Mouse (Mus musculus) heart, embryonic 13.5 days (tissue): ENCODE data around the gene Gm13420. TPM values are rescaled to one million over a fixed set of nuclear protein-coding genes. Genes with fewer than 3 reads are reported as not detected.
"Not testable (repeated sequence)": the region's sequence is repeated elsewhere in the genome, so short reads cannot be mapped to it uniquely, and the experiment has no call there.

Experiments
- ATAC-seq: fragments of 200-750 bp; cut with Nextera tagmentation; 2 replicates; pipeline ENCODE4 v1.8.0; 2017; ENCODE audit warnings: moderate TSS enrichment; ENCODE audit not compliant: insufficient number of reproducible peaks, low FRiP score, low TSS enrichment; ENCODE audit errors: extremely low read depth
- H3K27ac ChIP-seq: fragments of 300-500 bp; sonication (generic); replicated peaks from 2 replicates; pipeline ENCODE4 v1.5.1; 2015; ENCODE audit warnings: moderate library complexity, mild to moderate bottlenecking, inconsistent platforms
- H3K27me3 ChIP-seq: fragments of 300-500 bp; sonication (generic); replicated peaks from 2 replicates; pipeline ENCODE4 v1.6.1; 2015; ENCODE audit warnings: mild to moderate bottlenecking, inconsistent platforms
- H3K36me3 ChIP-seq: fragments of 300-500 bp; sonication (generic); 2 replicates; pipeline ENCODE4 v1.6.1; 2015; ENCODE audit warnings: mild to moderate bottlenecking, inconsistent platforms
- H3K4me1 ChIP-seq: fragments of 300-500 bp; sonication (generic); 2 replicates; pipeline ENCODE4 v1.6.1; 2015; ENCODE audit warnings: inconsistent platforms
- H3K4me2 ChIP-seq: fragments of 300-500 bp; sonication (generic); 2 replicates; pipeline ENCODE4 v1.6.1; 2015; ENCODE audit warnings: inconsistent platforms, mild to moderate bottlenecking, moderate library complexity
- H3K4me3 ChIP-seq: fragments of 300-500 bp; sonication (generic); 2 replicates; pipeline ENCODE4 v1.5.1; 2015; ENCODE audit warnings: moderate library complexity, mild to moderate bottlenecking, inconsistent platforms
- H3K9ac ChIP-seq: fragments of 300-500 bp; sonication (generic); 2 replicates; pipeline ENCODE4 v1.6.1; 2015; ENCODE audit warnings: inconsistent platforms, mild to moderate bottlenecking, moderate library complexity
- H3K9me3 ChIP-seq: fragments of 300-500 bp; sonication (generic); 2 replicates; pipeline ENCODE4 v1.6.1; 2016; ENCODE audit warnings: inconsistent platforms
- WGBS: fragments of 180-500 bp; shearing (Covaris S2); methylation state at CpG from one replicate; pipeline ENCODE4 v1.1.7; 2015; ENCODE audit warnings: mixed read lengths; 5-methylcytosine and 5-hydroxymethylcytosine counted together
- polyA plus RNA-seq: library from polyadenylated mRNA; unstranded; fragments of >200 nt; fragmentation: Nextera tagmentation; extraction: Ambion mirVana; gene quantifications from 2 replicates; pipeline ENCODE4 v1.2.1, GENCODE M21; 2015

Gm13420 gene
- 0.18 TPM in 1 of 2 replicates, not detected in the other for polyA plus RNA-seq

GRCm38 (mm10) chr2:29751497-29751896, at the start of gene Gm13420:
Gene Gm13420 (minus strand): TSS chr2:29751685.
- Histone ChIP-seq H3K27me3 (peaks cover 72% of the 10 kb centered on the region), H3K36me3 (no peaks in the 10 kb centered on the region), H3K4me3 (peak within 1 kb of the TSS; percentile 29), H3K27ac (no peak within 1 kb of the TSS), H3K9me3 (no peaks in the 10 kb centered on the region), H3K4me1 (peaks cover 14% of the 10 kb centered on the region), H3K9ac (peak within 1 kb of the TSS; percentile 40), H3K4me2 (peak within 1 kb of the TSS; percentile 54)
- WGBS: 7% methylated on average over 28 of the region's 28 CpGs
- no peak for ATAC-seq

- WGBS: 83% methylated on average over 2 of the region's 2 CpGs
- no peak for ATAC-seq
- peaks cover 9% of the 10 kb centered on the region for H3K4me1 ChIP-seq
Observed at GRCm38 (mm10) chr2:29792772-29793487, 41.4 kb upstream of the Gm13420 start.

GRCm38 (mm10) chr2:29787937-29788681, 36.6 kb upstream of the Gm13420 start, which contains the start of gene Trub2:
Gene Trub2 (minus strand): TSS chr2:29788502.
- Histone ChIP-seq H3K9ac (peak within 1 kb of the TSS; percentile 80), H3K27me3 (no peaks in the 10 kb centered on the region), H3K4me2 (peak within 1 kb of the TSS; percentile 81), H3K9me3 (no peaks in the 10 kb centered on the region), H3K27ac (peak within 1 kb of the TSS; percentile 67), H3K4me3 (peak within 1 kb of the TSS; percentile 71), H3K4me1 (peaks cover 19% of the 10 kb centered on the region), H3K36me3 (peaks cover 64% of the 10 kb centered on the region)
- peak; percentile 79 for ATAC-seq
- WGBS: under 1% methylated on average over 45 of the region's 45 CpGs

More at GRCm38 (mm10) chr2:29792772-29793487, 41.4 kb upstream of the Gm13420 start:
- peaks cover 57% of the 10 kb centered on the region for H3K36me3 ChIP-seq
- H3K4me3 ChIP-seq: no peak overlapping the region
- H3K27ac ChIP-seq: no peak overlapping the region
- H3K9ac ChIP-seq: no peak overlapping the region
- H3K27me3 ChIP-seq: no peaks in the 10 kb centered on the region
- no peak overlapping the region for H3K4me2 ChIP-seq
- no peaks in the 10 kb centered on the region for H3K9me3 ChIP-seq

- Histone ChIP-seq H3K27ac (peak within 1 kb of the TSS; percentile 67), H3K4me3 (peak within 1 kb of the TSS; percentile 71), H3K9ac (peak within 1 kb of the TSS; percentile 80), H3K9me3 (no peaks in the 10 kb centered on the region), H3K4me2 (peak within 1 kb of the TSS; percentile 81), H3K36me3 (peaks cover 65% of the 10 kb centered on the region), H3K4me1 (peaks cover 19% of the 10 kb centered on the region), H3K27me3 (no peaks in the 10 kb centered on the region)
- WGBS: 2% methylated on average over 31 of the region's 31 CpGs
- ATAC-seq: peak; percentile 67; the same call in 1 of the 2 replicates
Observed at GRCm38 (mm10) chr2:29787104-29787917, 35.8 kb upstream of the Gm13420 start, which contains the start of gene Coq4. Gene Coq4 (plus strand): TSS chr2:29787493.

GRCm38 (mm10) chr2:29784290-29784689, 32.8 kb upstream of the Gm13420 start:
- Histone ChIP-seq H3K9me3 (peaks cover 2% of the 10 kb centered on the region; the same call in 1 of the 2 replicates), H3K9ac (no peak overlapping the region), H3K36me3 (peaks cover 69% of the 10 kb centered on the region), H3K27me3 (no peaks in the 10 kb centered on the region), H3K4me3 (no peak overlapping the region), H3K4me1 (peaks cover 19% of the 10 kb centered on the region), H3K27ac (no peak overlapping the region), H3K4me2 (no peak overlapping the region)
- 70% methylated on average over 4 of the region's 4 CpGs for WGBS
- ATAC-seq: no peak

GRCm38 (mm10) chr2:29781256-29781655, 29.8 kb upstream of the Gm13420 start:
- WGBS: 93% methylated on average over 2 of the region's 2 CpGs
- H3K36me3 ChIP-seq: peaks cover 98% of the 10 kb centered on the region
- H3K4me2 ChIP-seq, H3K27ac ChIP-seq, H3K9me3 ChIP-seq, ATAC-seq, H3K4me3 ChIP-seq, H3K9ac ChIP-seq, H3K27me3 ChIP-seq, H3K4me1 ChIP-seq: not testable (repeated sequence)

GRCm38 (mm10) chr2:29773323-29773722, 21.8 kb upstream of the Gm13420 start:
- no peak for ATAC-seq
- 58% methylated on average over 4 of the region's 4 CpGs for WGBS
- Histone ChIP-seq H3K4me2 (no peak overlapping the region), H3K4me1 (peaks cover 12% of the 10 kb centered on the region), H3K9me3 (no peaks in the 10 kb centered on the region), H3K27me3 (no peaks in the 10 kb centered on the region), H3K36me3 (peaks cover 37% of the 10 kb centered on the region), H3K4me3 (no peak overlapping the region), H3K9ac (no peak overlapping the region), H3K27ac (no peak overlapping the region)

- no peak overlapping the region for H3K4me3 ChIP-seq
- 0 out of 2 replicates have a peak, but pooled peaks cover 2% of the 10 kb centered on the region for H3K27me3 ChIP-seq
- 61% methylated on average over 8 of the region's 8 CpGs for WGBS
- ATAC-seq: no peak
- no peak overlapping the region for H3K9ac ChIP-seq
- H3K36me3 ChIP-seq: peaks cover 22% of the 10 kb centered on the region
- no peak overlapping the region for H3K27ac ChIP-seq
- H3K4me2 ChIP-seq: no peak overlapping the region
- H3K9me3 ChIP-seq: no peaks in the 10 kb centered on the region
- peaks cover 12% of the 10 kb centered on the region for H3K4me1 ChIP-seq
Observed at GRCm38 (mm10) chr2:29771611-29772461, 20.4 kb upstream of the Gm13420 start.

- no peaks in the 10 kb centered on the region for H3K9me3 ChIP-seq
- peaks cover 8% of the 10 kb centered on the region; the same call in 1 of the 2 replicates for H3K36me3 ChIP-seq
- peaks cover 9% of the 10 kb centered on the region; the same call in 1 of the 2 replicates for H3K27me3 ChIP-seq
- H3K4me1 ChIP-seq: peaks cover 12% of the 10 kb centered on the region
- H3K27ac ChIP-seq: no peak overlapping the region
- no peak for ATAC-seq
- H3K4me3 ChIP-seq: no peak overlapping the region
- no peak overlapping the region for H3K4me2 ChIP-seq
- no peak overlapping the region for H3K9ac ChIP-seq
Observed at GRCm38 (mm10) chr2:29770162-29770561, 18.7 kb upstream of the Gm13420 start.

GRCm38 (mm10) chr2:29768901-29769300, 17.4 kb upstream of the Gm13420 start:
- ATAC-seq: no peak
- H3K27ac ChIP-seq: no peak overlapping the region
- 57% methylated on average over 9 of the region's 9 CpGs for WGBS

More at GRCm38 (mm10) chr2:29768901-29769300, 17.4 kb upstream of the Gm13420 start:
- peaks cover 9% of the 10 kb centered on the region; the same call in 1 of the 2 replicates for H3K27me3 ChIP-seq
- H3K9me3 ChIP-seq: no peaks in the 10 kb centered on the region
- H3K4me3 ChIP-seq: no peak overlapping the region
- H3K9ac ChIP-seq: no peak overlapping the region
- peaks cover 4% of the 10 kb centered on the region; the same call in 1 of the 2 replicates for H3K36me3 ChIP-seq
- peaks cover 10% of the 10 kb centered on the region for H3K4me1 ChIP-seq
- H3K4me2 ChIP-seq: no peak overlapping the region
